Mouse (Mus musculus): ENCODE measurements around the gene Gm4559. TPM values are rescaled to one million over a fixed set of nuclear protein-coding genes. Genes with fewer than 3 reads are reported as not detected.
"Not testable (repeated sequence)": the region's sequence is repeated elsewhere in the genome, so short reads cannot be mapped to it uniquely, and the experiment has no call there.

Gm4559 gene
- total RNA-seq, 1 experiment = not detected

- Histone ChIP-seq H3K36me3 (ENCODE audit: control insufficient read depth, insufficient read depth, low read length, poor library complexity, severe bottlenecking) (no peaks in the 10 kb centered on the region), H3K9ac (ENCODE audit: insufficient read depth, low read depth, low read length, poor library complexity, severe bottlenecking) (no peak overlapping the region), H3K4me3 (ENCODE audit: insufficient read depth in 1 of 2, low read depth in 1 of 2, low read length in 2 of 2, poor library complexity in 1 of 2, severe bottlenecking in 1 of 2) (no peak overlapping the region), H3K9me3 (ENCODE audit: control insufficient read depth, insufficient read depth, low read depth, low read length) (no peaks in the 10 kb centered on the region), H3K27ac (ENCODE audit: insufficient read depth, low read depth, low read length, poor library complexity, severe bottlenecking) (no peak overlapping the region), H3K4me1 (ENCODE audit: control insufficient read depth in 2 of 2, insufficient read depth in 2 of 2, low read length in 2 of 2, poor library complexity in 1 of 2) (no peaks in the 10 kb centered on the region)
- in situ Hi-C loops (cut with MboI; ENCODE audit: low sequenced_read_pairs in 2 of 2, unreplicated experiment in 2 of 2) = loop anchor here in 1 of 2 experiments (5.0 kb wide), 1 partner anchor 358 kb away; no protein-coding TSS in a partner anchor
- DNase-seq (ENCODE audit: low read depth, low spot score) = no peak
- TF ChIP-seq MAFK (IDR thresholded peaks at IDR 0.05; ENCODE audit: insufficient read depth, low read depth, low read length) = no peak
- TF ChIP-seq CHD2 (IDR thresholded peaks at IDR 0.05; ENCODE audit: low read depth, low read length) = no peak
- no peak for TF ChIP-seq ZNF384 (IDR thresholded peaks at IDR 0.05; ENCODE audit: low read depth, low read length)
- TF ChIP-seq HCFC1 (IDR thresholded peaks at IDR 0.05; ENCODE audit: borderline replicate concordance, insufficient read depth, low read length) = no peak
- no peak for TF ChIP-seq ZC3H11A (IDR thresholded peaks at IDR 0.05; ENCODE audit: borderline replicate concordance, low read depth, low read length)
Observed at GRCm38 (mm10) chr7:142319124-142319523, 45.0 kb upstream of the Gm4559 start.

- H3K4me1 ChIP-seq (ENCODE audit: control insufficient read depth in 2 of 2, insufficient read depth in 2 of 2, low read length in 2 of 2, poor library complexity in 1 of 2) = no peaks in the 10 kb centered on the region
- no peak overlapping the region for H3K9ac ChIP-seq (ENCODE audit: insufficient read depth, low read depth, low read length, poor library complexity, severe bottlenecking)
- H3K4me3 ChIP-seq (ENCODE audit: insufficient read depth in 1 of 2, low read depth in 1 of 2, low read length in 2 of 2, poor library complexity in 1 of 2, severe bottlenecking in 1 of 2) = no peak overlapping the region
- no peak for TF ChIP-seq CHD2 (IDR thresholded peaks at IDR 0.05; ENCODE audit: low read depth, low read length)
- TF ChIP-seq ZC3H11A (IDR thresholded peaks at IDR 0.05; ENCODE audit: borderline replicate concordance, low read depth, low read length) = no peak
- in situ Hi-C loops (cut with MboI; ENCODE audit: low sequenced_read_pairs in 2 of 2, unreplicated experiment in 2 of 2) = loop anchor here in 1 of 2 experiments (5.0 kb wide), 1 partner anchor 360 kb away; no protein-coding TSS in a partner anchor
- no peaks in the 10 kb centered on the region for H3K9me3 ChIP-seq (ENCODE audit: control insufficient read depth, insufficient read depth, low read depth, low read length)
- H3K27ac ChIP-seq (ENCODE audit: insufficient read depth, low read depth, low read length, poor library complexity, severe bottlenecking) = no peak overlapping the region
- no peaks in the 10 kb centered on the region for H3K36me3 ChIP-seq (ENCODE audit: control insufficient read depth, insufficient read depth, low read length, poor library complexity, severe bottlenecking)
- no peak for DNase-seq (ENCODE audit: low read depth, low spot score)
Observed at GRCm38 (mm10) chr7:142317216-142317615, 43.1 kb upstream of the Gm4559 start.

GRCm38 (mm10) chr7:142316558-142316957 is 42.4 kb upstream of the Gm4559 start:
- no peak overlapping the region for H3K27ac ChIP-seq (ENCODE audit: insufficient read depth, low read depth, low read length, poor library complexity, severe bottlenecking)
- in situ Hi-C loops (cut with MboI; ENCODE audit: low sequenced_read_pairs in 2 of 2, unreplicated experiment in 2 of 2) = loop anchor here in 1 of 2 experiments (5.0 kb wide), 1 partner anchor 361 kb away; no protein-coding TSS in a partner anchor

GRCm38 (mm10) chr7:142314600-142315285 is 40.6 kb upstream of the Gm4559 start:
- no peak overlapping the region for H3K9ac ChIP-seq (ENCODE audit: insufficient read depth, low read depth, low read length, poor library complexity, severe bottlenecking)
- no peaks in the 10 kb centered on the region for H3K4me1 ChIP-seq (ENCODE audit: control insufficient read depth in 2 of 2, insufficient read depth in 2 of 2, low read length in 2 of 2, poor library complexity in 1 of 2)
- H3K27ac ChIP-seq (ENCODE audit: insufficient read depth, low read depth, low read length, poor library complexity, severe bottlenecking) = no peak overlapping the region
- H3K9me3 ChIP-seq (ENCODE audit: control insufficient read depth, insufficient read depth, low read depth, low read length) = no peaks in the 10 kb centered on the region
- TF ChIP-seq MAFK (IDR thresholded peaks at IDR 0.05; ENCODE audit: insufficient read depth, low read depth, low read length) (no peak), HCFC1 (IDR thresholded peaks at IDR 0.05; ENCODE audit: borderline replicate concordance, insufficient read depth, low read length) (no peak), ZC3H11A (IDR thresholded peaks at IDR 0.05; ENCODE audit: borderline replicate concordance, low read depth, low read length) (no peak), ZNF384 (IDR thresholded peaks at IDR 0.05; ENCODE audit: low read depth, low read length) (no peak), CHD2 (IDR thresholded peaks at IDR 0.05; ENCODE audit: low read depth, low read length) (no peak)
- H3K4me3 ChIP-seq (ENCODE audit: insufficient read depth in 1 of 2, low read depth in 1 of 2, low read length in 2 of 2, poor library complexity in 1 of 2, severe bottlenecking in 1 of 2) = no peak overlapping the region
- no peaks in the 10 kb centered on the region for H3K36me3 ChIP-seq (ENCODE audit: control insufficient read depth, insufficient read depth, low read length, poor library complexity, severe bottlenecking)
- in situ Hi-C loops (cut with MboI; ENCODE audit: low sequenced_read_pairs in 2 of 2, unreplicated experiment in 2 of 2) = loop anchor here in 1 of 2 experiments (5.0 kb wide), 1 partner anchor 363 kb away; no protein-coding TSS in a partner anchor
- DNase-seq (ENCODE audit: low read depth, low spot score) = no peak

More at GRCm38 (mm10) chr7:142316558-142316957, 42.4 kb upstream of the Gm4559 start:
- Histone ChIP-seq H3K9me3 (ENCODE audit: control insufficient read depth, insufficient read depth, low read depth, low read length) (no peaks in the 10 kb centered on the region), H3K9ac (ENCODE audit: insufficient read depth, low read depth, low read length, poor library complexity, severe bottlenecking) (no peak overlapping the region), H3K4me1 (ENCODE audit: control insufficient read depth in 2 of 2, insufficient read depth in 2 of 2, low read length in 2 of 2, poor library complexity in 1 of 2) (no peaks in the 10 kb centered on the region), H3K36me3 (ENCODE audit: control insufficient read depth, insufficient read depth, low read length, poor library complexity, severe bottlenecking) (no peaks in the 10 kb centered on the region), H3K4me3 (ENCODE audit: insufficient read depth in 1 of 2, low read depth in 1 of 2, low read length in 2 of 2, poor library complexity in 1 of 2, severe bottlenecking in 1 of 2) (no peak overlapping the region)
- DNase-seq (ENCODE audit: low read depth, low spot score) = peak; percentile 29
- no peak for TF ChIP-seq CHD2 (IDR thresholded peaks at IDR 0.05; ENCODE audit: low read depth, low read length)
- no peak for TF ChIP-seq ZNF384 (IDR thresholded peaks at IDR 0.05; ENCODE audit: low read depth, low read length)
- TF ChIP-seq HCFC1 (IDR thresholded peaks at IDR 0.05; ENCODE audit: borderline replicate concordance, insufficient read depth, low read length) = no peak
- peak; percentile 66 for TF ChIP-seq ZC3H11A (IDR thresholded peaks at IDR 0.05; ENCODE audit: borderline replicate concordance, low read depth, low read length)
- TF ChIP-seq MAFK (IDR thresholded peaks at IDR 0.05; ENCODE audit: insufficient read depth, low read depth, low read length) = no peak

- H3K9me3 ChIP-seq (ENCODE audit: control insufficient read depth, insufficient read depth, low read depth, low read length); H3K4me3 ChIP-seq (ENCODE audit: insufficient read depth in 1 of 2, low read depth in 1 of 2, low read length in 2 of 2, poor library complexity in 1 of 2, severe bottlenecking in 1 of 2); H3K9ac ChIP-seq (ENCODE audit: insufficient read depth, low read depth, low read length, poor library complexity, severe bottlenecking); DNase-seq (ENCODE audit: low read depth, low spot score); in situ Hi-C loops (cut with MboI; ENCODE audit: low sequenced_read_pairs in 2 of 2, unreplicated experiment in 2 of 2); H3K4me1 ChIP-seq (ENCODE audit: control insufficient read depth in 2 of 2, insufficient read depth in 2 of 2, low read length in 2 of 2, poor library complexity in 1 of 2); H3K36me3 ChIP-seq (ENCODE audit: control insufficient read depth, insufficient read depth, low read length, poor library complexity, severe bottlenecking); H3K27ac ChIP-seq (ENCODE audit: insufficient read depth, low read depth, low read length, poor library complexity, severe bottlenecking): not testable (repeated sequence)
Observed at GRCm38 (mm10) chr7:142303929-142304328, 29.8 kb upstream of the Gm4559 start.

Data from ES-E14 (cell line).